Mouse (Mus musculus): ENCODE measurements around the gene Lamtor2.

The Lamtor2 gene

DNA sequence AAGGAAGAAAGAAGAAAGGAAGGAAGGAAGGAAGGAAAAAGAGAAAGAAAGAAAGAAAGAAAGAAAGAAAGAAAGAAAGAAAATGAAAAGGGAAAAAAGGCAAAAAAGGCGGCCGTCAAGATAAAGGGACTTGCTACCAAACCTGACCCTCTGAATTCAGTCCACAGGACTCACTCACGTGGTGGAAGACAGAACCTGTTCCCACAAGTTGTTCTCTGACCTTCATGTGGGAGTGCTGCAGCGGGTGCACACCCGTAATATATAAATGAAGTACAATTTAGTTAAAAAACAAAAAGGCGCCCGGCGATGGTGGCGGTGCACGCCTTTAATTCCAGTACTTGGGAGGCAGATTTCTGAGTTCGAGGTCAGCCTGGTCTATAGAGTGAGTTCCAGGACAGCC is 24.2 kb downstream of the Lamtor2 start:
- intact Hi-C loops (cut with DNase I) = loop anchor here (5.0 kb wide), 1 partner anchor 121 kb away; no protein-coding TSS in a partner anchor

DNA sequence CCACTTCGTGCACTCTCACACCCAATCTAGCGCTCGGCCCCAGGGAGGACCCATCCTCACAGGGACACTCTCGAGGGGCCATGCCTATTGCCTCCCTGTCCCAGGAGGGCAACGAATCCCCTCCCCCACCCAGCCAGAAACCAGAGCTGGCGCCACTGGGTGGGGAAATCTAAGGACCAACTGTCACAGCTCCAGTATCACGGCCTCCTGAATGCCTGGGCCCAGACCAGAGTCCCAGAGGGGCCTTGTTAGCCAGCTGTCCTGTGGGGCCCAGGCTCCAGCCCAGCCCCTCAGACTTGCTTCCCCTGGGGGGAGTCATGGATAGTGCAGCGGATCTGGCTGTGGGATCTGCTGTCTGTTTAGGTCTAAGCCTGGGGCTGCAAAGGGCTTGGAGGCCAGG is 25.3 kb downstream of the Lamtor2 start:
- intact Hi-C loops (cut with DNase I) = loop anchor here (5.0 kb wide), 1 partner anchor 120 kb away; no protein-coding TSS in a partner anchor

GRCm38 (mm10) chr3:88526157-88527131 is 26.4 kb downstream of the Lamtor2 start:
- intact Hi-C loops (cut with DNase I) = loop anchor here (5.0 kb wide), 1 partner anchor 119 kb away; no protein-coding TSS in a partner anchor

DNA sequence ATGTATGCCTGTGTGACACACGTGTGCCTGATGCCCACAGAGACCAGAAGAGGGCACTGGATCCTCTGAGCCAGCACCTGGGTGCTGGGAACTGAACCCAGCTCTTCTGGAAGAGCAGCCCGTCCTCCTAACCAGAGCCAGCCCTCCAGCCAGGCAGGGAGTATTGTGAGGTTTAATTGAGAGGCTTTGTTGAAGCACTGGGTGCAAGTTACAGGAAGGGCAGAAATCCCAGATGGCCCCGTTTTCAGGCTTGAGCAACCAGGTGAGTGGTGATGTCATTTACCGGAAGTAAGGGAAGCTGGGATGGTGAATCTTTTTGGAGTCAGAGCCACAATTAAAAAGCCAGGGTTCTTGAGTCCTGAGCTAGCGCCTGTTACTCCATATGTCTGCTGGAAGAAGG is 27.9 kb downstream of the Lamtor2 start:
- intact Hi-C loops (cut with DNase I) = loop anchor here (5.0 kb wide), 1 partner anchor 118 kb away; no protein-coding TSS in a partner anchor

DNA sequence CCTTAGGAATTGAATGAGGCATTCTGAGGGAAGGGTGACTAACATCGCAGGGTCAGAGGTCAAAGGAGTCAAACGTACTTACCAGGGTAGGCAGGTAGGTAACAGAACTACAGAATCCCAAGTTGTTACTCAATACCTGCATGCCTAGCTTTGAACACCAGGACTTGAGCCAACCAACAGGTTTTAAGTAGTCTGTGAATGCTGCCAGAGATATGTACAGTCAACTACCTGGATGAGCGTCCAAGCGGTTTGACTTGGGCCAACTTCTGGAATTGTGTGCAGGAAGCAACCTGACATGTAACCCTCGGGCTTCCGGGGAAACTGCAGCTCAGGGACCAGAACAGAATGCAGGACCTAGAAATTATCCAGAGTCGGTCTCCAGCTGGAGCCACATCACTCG is 29.8 kb downstream of the Lamtor2 start:
- intact Hi-C loops (cut with DNase I) = no loop called here

GRCm38 (mm10) chr3:88521803-88522331 is 31.0 kb downstream of the Lamtor2 start:
- intact Hi-C loops (cut with DNase I) = loop anchor here (1.0 to 2.0 kb wide), 2 partner anchors 33 to 39 kb away; no protein-coding TSS in a partner anchor

DNA sequence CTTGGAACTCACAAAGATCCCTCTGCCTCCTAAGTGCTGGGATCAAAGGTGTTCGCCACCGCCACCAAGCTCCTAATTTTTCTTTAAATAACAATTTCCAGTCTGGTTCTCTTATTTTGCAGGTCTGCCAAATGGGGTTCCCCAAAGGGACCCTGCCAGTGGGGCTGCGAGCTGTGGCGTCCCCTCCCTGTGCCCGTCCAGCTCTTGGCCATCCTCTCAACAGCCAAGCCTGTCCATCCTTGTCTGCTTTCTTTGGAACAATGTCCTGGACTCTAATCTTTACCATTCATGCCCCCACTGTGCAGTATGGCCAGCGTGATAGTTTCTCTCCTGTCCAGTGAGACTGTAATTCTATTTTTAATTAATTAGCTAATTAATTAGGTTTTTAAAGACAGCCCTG is 31.7 kb downstream of the Lamtor2 start:
- intact Hi-C loops (cut with DNase I) = loop anchor here (2.0 kb wide), 1 partner anchor 32 kb away; no protein-coding TSS in a partner anchor

- intact Hi-C loops (cut with DNase I) = loop anchor here (2.0 kb wide), 1 partner anchor 31 kb away; no protein-coding TSS in a partner anchor
Measured at GRCm38 (mm10) chr3:88520078-88520477, 32.8 kb downstream of the Lamtor2 start.

- intact Hi-C loops (cut with DNase I) = no loop called here
Measured at GRCm38 (mm10) chr3:88518411-88518810, 34.5 kb downstream of the Lamtor2 start.

DNA sequence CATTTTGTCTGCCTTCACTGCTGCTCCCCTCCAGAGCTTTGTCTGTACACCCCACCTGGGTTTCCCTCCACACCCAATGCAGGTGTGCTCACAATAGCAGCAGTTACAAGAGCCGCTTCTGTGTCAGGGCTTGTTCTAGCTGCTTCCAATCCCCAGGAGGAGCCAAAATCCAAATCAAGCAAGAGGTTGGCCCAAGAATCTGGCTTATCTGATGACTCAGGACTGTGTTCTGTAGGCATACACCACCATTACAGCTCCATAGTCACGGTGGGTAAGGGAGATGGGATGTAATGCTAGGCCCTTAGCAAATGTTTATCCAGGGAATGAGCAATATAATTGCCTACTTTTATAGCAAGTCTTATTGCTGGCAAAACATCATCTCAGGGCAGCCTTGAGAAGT is 36.5 kb downstream of the Lamtor2 start:
- intact Hi-C loops (cut with DNase I) = no loop called here

DNA sequence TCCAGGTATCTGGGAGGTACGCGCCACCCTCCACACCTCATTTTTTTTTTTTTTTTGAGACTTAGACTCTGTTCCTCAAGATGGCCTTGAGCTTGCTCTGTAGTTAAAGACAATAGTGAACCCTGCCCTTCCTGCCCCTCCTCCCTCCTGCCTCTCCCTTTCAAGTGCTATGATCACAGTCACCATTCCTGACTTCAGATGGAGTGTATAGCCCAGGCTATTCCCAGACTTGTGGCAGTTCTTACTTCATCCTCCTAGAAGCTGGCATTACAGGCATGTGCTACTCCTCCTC is 37.8 kb downstream of the Lamtor2 start:
- intact Hi-C loops (cut with DNase I) = no loop called here

GRCm38 (mm10) chr3:88514231-88515094 is 38.4 kb downstream of the Lamtor2 start:
- intact Hi-C loops (cut with DNase I) = no loop called here

DNA sequence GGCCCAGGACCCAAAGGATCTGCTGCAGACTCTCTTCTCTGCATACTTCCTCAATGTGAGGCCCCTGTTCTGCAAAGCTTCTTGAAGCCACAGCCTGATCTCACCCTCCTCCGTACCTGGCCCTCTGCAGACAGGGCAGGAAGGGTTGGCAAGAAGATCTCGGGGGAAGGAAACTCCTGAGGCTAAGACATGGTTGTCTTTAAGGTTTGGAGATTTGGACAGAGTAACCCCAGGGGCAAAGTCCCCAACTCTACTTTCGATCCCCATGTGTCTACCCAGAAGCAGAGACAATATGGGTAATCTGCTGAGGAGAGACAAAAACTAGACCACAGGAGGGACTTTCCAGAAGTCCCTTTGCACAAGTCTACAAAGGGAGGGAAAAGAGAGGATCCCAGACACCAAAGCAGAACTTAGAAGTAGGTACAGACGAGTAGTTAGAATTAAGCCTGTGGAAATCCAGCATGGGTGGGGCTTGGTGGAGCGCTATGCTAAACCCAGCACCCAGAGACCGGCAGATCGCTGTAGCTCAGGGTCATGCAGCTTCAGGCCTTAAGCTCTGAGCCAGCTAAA is 39.2 kb downstream of the Lamtor2 start:
- intact Hi-C loops (cut with DNase I) = no loop called here

- intact Hi-C loops (cut with DNase I) = no loop called here
Measured at GRCm38 (mm10) chr3:88512896-88513545, 39.9 kb downstream of the Lamtor2 start.

DNA sequence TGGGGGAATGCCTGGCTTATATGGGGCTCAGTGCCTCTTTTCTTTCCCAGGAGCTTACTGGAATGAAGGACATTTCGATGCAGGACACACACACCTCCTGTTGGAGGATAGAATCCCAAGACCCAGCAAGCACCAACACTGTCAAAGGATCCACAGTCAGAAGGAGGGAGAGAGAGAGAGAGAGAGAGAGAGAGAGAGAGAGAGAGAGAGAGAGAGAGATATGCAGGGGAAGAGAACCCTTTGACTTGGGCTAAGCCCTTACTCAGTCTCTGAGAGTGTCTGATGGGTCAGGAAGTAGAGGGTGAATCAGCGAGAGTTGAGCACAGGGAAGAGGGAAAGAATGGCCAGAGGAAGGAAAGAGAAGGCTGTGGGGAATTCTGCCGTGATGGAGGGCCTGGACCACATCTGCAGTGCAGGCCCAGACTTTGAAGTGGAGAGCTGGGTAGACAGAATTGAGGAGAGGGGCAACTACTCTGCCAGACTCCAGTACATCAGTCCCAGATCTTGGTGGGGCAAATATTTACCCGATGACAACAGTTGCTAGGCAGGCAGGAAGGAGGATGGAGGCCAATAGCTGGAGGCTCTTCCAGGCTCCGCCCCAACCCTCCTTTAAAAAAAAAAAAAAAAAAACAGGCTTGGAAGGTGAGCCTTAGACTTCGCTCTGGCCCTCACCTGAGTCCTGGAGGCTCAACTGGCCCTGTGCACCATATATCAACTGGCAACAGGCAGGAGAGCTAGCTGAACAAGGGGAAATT is 40.6 kb downstream of the Lamtor2 start:
- intact Hi-C loops (cut with DNase I) = no loop called here

GRCm38 (mm10) chr3:88511559-88511958 is 41.3 kb downstream of the Lamtor2 start:
- intact Hi-C loops (cut with DNase I) = no loop called here

DNA sequence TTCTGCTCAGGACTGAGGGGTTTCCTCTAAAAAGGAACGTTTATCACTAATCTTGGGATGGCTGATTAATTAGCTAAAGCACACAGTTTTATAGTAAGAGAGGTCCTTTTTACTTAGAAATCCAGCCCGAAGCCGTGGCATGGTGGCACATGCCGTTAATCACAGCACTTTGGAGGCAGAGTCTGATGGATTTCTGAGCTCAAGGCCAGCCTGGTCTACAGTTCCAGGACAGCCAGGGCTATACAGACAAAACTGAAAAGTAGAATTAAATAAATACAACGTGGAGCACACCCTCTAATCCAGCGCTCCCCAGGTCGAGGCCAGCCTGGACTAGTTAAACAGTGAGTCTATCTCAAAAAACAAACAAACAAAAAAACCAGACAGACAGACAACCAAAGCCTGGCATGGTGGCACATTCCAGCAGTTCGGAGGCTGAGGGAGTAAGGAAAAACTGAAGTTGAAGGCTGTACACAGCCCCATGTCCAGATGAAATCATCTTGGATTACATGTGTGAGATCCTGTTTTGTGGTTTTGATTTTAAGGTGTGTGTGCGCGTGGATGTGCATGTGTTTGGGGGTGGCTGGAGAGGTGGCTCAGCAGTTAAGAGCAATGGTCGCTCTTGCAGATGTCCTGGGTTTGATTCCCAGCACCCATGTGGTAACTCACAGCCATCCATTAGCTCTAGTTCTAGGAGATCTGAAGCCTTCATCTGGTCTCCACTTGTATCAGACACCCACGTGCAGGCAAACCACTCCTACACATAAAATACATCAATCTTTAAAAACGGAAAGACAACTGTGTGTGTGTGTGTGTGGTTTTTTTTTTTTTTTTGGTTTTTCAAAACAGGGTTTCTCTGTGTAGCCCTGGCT is 42.2 kb downstream of the Lamtor2 start:
- intact Hi-C loops (cut with DNase I) = no loop called here

GRCm38 (mm10) chr3:88509692-88510420 is 43.0 kb downstream of the Lamtor2 start, which contains the start of gene Lmna:
TSS of gene Lmna (minus strand) at chr3:88509956.
- intact Hi-C loops (cut with DNase I) = no loop called here

Measured in adrenal gland (tissue).